Mouse (Mus musculus) frontal cortex, postnatal 36 days (tissue): Measurements from ENCODE around the gene Zfp280d.
A peak's percentile ranks its signal among the peaks of the same experiment; 100 is the strongest.

Experiments used
- DNase-seq, 2 experiments: peaks; one replicate each; pipeline ENCODE4 v3.0.0; 2022; ENCODE audit warnings: low spot score in 2 of 2

The Zfp280d gene

DNA sequence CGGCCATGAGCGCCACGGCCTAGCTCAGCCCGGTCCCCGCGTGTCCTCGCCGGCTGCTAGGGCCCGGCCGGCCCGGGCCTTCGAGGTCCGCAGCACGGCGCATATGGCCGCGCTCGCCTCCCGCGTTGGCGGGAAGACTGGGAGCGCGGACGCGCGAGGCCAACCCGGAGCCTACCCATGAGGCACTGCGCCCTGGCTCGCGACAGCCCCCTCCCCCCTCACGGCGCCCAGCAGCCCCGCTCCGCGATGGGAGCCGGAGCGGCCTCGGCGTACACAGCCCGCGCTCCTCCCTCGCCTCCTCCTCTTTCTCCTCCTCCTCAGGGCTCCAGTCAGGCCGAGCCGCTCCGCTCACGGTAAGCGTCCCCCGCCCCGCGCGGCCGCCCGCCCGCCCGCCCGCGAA lies at the start of gene Zfp280d:
TSS of gene Zfp280d (plus strand) at position 184 of the 400 bp plus-strand sequence.
- peak; percentile 86 to 88 for DNase-seq

DNA sequence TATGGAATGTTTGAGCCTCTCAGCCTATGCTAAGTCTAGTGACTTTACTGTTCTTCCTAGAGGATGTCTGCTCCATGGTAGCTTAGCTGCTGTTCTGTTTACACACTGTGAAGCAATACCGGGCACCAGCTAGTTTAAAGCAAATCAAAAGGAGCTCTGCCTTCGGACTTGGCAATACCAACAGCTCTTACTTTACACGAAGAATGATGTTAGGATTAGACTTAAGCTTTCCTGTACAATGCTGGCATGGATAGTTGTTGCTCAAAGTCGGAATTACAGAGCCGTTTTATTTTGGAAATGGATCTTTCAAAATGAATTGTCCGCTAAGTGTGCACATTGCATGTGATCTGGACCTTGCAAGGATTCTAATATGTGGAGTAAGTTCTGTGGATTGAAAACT lies 48.1 kb upstream of the Zfp280d start:
- no peak for DNase-seq

DNA sequence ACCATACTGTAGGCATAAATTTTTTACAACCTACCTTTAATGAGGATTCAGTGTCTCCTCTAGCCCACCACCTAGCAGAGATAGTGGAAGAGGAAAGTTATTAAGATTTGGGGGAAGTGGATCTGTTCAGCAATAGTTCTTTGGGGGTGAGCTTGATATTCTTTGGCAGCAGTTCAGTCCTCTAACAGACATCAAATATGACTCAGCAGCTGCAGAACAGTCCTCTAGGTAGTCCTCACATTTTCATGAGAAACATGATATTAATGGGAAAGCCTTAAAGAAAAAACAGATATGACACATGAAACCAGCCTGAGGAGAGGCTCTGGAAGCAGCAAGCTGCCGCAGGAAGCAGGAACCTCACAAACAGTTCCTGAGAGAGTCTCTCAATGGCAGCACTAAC lies 22.0 kb upstream of the Zfp280d start:
- no peak for DNase-seq

DNA sequence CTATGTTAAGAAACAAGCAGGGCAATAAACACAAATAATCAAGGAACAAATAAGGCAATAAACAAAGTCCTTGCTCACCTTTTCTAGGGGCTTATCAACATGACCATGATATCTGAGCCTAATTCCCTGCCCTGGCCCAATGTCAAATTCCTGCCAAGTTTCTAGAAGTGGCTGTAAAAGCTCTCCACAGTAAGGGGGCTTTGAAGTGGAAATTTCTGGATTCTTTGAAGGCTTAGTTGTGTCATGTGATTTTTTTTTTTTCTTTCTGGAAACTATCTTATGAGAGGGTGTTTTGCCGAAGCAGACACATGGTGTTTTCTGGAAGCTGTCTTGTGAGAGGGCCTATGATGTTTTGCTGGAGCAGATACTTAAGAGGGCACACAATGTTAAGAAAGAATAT lies 19.4 kb upstream of the Zfp280d start:
- DNase-seq: no peak

DNA sequence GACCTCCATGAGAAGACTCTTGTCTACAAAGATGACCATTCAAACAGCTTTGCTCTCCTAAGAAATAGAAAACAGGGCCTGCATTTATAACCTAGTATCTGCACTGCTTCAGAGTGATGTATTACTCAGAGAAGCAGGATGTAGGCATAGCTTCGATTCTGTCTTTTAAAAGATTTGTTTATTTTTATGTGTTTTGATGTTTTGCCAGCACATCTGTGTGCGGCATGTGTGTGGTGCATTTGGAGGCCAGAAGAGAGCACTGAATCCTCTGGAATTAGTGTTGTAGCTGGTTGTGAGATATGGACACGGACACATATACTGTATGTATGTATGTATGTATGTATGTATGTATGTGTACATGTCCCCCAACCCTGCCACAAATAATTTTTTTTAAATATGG lies 18.0 kb upstream of the Zfp280d start:
- no peak for DNase-seq

DNA sequence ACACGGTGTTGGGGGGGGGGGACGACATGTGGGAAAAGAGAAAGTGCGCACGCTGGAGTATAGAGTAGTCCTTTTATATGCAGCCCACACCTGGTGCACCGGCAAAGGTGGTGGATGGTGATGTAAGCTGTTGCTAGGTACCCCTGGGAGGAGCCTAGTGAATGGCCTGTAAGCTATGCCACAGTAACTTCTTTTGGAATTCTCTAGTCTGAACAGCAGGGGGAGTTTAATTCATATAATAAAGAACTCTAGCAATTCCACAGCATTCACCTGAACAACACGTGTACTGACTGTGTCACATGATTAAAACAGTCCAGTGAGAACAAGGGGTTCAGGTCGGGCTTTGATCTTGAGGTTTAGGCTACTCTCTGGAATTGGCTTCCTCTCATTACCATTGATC lies 14.3 kb upstream of the Zfp280d start:
- no peak for DNase-seq

DNA sequence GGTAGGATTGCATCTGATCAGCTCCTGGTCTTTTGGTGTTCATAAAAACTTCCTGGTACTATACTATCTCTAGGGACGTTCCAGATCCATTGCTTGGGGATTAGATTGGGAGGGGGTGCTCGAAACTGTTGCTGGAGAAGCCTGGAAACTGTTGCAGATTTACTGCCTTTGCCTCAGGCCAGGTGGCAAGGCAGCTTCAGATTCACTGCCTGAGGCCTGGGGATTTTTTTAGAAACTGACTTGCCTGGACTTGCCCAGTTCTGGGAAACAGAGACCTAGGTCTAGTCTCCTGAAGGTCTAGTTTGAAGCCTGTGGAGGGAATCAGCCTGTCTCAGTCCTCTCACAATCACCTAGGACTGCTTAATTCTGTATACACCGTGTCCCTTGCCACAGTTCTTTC lies 9.8 kb upstream of the Zfp280d start:
- no peak for DNase-seq

DNA sequence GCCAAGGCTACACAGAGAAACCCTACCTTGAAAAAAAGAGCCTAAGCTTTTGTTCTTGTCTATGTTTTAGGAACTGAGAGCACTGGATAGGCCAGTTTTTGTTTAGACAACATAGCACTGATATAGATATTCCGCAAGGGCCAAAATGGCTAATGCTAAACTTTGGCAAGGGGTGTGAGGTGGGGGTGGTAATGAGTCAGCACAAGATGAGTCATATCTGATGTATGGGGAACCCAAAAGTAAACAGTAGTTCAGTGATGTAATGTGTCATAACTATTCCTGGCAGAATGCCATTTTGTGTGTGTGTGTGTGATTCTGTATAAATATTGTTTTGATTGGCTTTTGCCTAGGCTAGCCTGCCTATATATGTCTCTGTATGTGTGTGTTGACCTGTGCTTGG lies 4.5 kb upstream of the Zfp280d start:
- peak in 1 of 2 experiments; percentile 6 for DNase-seq

DNA sequence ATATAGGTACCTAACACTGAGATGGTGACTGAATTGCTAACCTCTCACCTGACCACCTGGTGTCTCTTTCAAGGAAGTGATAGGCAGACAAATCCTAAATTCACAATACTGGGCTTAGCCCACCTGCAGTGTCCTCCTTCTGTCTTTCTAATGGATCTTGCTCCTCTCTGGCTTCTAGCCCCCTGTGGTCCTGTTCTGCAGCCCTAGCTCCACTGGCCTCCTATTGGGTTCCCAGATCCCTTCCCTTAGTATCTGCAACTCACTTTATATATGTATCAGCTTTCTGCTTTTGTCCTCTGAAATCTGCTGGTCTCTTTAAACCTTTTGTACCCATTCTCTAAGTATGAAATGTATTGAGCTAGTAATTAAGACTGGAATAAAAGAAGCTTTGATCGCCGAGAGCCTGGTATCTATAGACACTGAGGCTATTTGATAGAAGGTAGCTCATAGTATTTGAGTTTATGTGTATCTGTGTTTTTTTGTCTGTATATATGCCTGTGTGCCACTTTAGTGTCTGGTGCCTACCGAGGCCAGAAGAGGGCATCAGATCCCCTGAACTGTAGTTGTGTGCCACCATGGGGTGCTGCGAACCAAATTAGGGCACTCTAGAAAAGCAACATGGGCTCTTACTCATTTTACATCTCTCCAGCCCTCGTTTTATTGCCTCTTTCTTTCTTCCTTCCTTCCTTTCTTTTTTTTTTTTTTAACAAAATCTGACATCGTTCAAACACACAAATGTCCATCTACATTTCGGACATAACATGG lies 832 bp upstream of the Zfp280d start:
- no peak for DNase-seq

DNA sequence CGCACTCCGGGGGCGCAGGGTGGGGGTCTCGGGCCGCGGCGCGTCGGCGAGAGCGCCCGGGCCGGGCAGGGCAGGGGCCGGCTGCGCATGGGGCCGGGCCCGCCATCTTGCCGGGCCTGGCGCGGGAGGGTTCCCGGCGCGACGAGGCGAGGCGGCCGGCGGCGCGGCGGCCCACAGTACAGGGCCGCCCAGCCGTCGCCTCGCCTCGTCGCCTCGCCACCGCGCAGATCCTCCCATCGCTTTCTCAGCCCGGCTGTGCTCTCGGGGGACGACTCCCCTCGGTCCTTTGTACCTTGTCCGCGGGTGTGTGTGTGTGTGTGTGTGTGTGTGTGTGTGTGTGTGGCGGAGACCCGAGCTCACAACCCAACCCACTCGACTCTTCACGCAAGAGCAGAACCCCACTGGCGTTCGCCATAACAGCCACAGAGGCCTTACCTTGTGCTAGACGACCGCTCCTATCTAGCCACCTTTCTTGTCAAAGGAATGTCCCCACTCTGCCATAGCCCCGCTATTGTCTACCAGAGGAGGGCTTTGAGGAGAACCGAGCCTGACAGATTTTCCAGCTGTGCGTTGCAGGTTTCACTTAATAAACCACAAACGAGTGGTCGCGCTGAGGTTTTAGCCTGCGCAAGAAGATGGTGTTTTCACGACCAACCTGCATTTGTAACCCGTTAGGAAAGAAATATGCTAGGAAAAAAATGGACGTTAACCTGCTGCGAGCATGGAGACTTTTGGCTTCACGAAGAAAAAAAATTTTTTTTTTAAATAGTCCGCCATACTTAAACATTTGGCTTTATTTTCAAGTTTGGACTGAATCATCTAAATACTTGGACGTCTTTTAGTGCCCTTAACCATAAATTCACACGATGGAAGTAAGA lies 680 bp downstream of the Zfp280d start:
- DNase-seq: peak; percentile 45 to 51

DNA sequence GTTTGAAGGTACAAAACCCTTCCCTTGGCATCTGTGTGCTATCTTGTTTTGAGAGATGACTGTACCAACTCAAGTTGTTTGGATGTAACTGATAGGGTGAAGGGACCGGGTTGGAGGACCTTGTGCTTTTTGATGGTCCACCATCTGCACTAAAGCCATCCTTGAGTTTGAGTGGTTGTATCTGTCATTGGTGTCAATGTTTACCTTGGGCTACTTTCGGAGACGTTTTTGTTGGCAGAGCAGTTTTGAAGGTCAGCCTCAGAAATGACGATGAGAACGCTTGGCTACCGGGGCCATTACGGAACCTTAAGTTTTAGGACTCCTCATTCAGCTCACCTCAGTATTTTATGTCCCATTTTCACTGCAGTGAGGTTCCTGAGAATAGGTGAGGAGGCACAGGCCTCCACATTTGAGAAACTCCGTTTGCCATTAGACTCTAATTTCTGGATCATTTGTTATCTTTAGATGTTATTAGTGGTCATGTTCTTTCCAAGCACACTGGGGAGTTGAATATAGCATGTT lies 1.4 kb downstream of the Zfp280d start:
- peak in 1 of 2 experiments; percentile 12 for DNase-seq

DNA sequence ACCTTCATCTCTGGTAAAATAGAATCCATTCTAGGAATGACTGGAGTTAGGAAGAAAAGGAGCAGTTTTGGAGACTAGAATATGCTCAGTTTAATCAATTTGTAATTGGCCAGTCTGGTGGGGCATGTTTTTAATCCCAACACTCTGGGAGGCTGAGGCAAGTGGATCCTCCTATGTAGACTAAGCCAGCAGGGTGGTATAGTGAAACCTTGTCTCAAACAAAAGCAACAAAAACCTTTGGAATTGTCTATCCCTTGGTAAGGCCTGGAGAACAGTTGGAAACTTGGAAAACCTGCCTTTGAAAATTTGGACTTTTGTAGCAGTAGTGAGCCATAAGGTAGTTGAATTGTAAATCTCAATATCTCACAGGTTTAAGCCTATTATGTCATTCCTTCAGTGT lies 2.3 kb downstream of the Zfp280d start:
- no peak for DNase-seq

DNA sequence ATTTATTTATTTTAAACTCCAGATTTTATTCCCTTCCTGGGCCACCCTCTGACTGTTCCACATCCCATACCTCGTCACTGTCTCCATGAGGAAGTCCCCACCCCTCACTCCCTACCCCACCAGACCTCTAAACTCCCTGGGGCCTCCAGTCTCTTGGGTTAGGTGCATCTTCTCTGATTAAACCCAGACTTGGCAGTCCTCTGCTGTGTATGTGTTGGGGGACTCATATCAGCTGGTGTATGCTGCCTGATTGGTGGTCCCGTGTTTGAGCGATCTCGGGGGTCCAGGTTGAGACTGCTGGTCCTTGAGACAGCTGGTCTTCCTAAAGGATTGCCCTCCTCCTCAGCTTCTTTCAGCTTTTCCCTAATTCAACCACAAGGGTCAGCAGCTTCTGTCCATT lies 5.3 kb downstream of the Zfp280d start:
- DNase-seq: no peak

DNA sequence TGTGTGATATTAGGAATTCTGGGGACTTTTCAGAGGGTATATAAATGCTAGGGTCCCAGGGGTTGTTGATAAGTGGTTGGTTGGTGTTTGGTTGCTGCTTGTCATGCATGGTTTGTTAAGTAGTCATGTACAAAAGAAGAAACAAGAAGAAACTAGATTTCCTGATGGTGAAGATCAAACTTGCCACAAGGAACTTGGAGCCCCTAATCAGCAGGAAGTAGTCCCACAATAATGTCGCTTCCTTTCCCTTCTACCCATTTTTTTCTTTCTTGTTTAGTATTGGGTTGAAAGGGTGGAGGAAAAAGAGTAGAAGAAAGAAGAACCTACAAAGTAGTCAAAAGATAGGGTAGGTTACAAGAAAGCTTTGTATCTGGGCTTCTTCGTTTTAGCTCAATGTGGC lies 13.0 kb downstream of the Zfp280d start:
- DNase-seq: no peak

DNA sequence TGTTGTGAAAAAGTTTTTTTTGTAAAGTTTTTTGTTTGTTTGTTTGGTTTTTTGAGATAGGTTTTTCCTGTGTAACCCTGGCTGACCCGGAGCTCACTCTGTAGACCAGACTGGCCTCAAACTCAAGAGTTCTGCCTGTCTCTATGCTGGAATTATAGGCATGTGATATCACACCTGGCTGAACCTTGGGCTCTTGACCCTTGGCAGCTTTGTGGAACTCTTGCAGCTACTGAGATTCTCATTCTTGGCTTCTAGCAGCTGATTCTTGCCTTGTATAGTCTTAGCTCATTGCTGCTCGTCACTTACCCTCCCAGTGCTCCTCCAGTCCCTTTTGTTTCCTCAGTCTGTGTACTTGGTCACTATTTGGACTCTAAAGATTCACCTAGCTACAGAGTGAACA lies 13.6 kb downstream of the Zfp280d start:
- no peak for DNase-seq

DNA sequence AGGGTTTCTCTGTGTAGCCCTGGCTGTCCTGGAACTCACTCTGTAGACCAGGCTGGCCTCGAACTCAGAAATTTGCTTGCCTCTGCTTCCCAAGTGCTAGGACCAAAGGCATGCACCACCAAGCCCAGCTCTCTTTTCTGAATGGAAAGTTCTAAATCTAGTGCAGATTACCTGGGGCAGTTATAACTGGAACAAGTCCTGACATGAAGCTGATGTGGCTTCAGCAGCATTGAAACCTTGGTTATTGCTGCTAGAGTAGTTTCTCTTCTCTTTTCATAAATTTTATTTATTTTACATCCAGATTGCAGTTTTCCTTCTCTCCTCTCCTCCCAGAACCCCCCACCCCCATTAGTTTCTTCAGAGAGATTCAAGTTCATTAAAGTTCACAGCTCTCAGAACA lies 14.4 kb downstream of the Zfp280d start:
- no peak for DNase-seq

DNA sequence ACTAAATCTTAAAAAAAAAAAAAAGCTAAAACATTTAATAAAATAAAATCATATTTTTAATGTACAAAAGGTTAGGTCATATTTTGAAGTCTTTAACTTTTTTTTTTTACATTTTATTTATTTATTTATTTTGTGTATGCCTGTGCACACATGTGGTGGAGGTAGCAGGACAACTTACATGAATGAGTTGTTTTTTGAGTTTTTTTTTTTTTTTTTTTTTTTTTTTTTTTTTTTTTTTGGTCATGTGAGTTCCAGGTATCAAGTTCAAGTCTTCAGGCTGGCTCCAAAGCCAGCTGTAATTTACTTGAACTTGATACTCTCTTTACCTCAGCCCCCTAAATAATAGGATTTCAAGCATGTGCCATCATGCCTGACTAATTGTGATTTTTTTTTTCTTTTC lies 19.4 kb downstream of the Zfp280d start:
- DNase-seq: no peak

DNA sequence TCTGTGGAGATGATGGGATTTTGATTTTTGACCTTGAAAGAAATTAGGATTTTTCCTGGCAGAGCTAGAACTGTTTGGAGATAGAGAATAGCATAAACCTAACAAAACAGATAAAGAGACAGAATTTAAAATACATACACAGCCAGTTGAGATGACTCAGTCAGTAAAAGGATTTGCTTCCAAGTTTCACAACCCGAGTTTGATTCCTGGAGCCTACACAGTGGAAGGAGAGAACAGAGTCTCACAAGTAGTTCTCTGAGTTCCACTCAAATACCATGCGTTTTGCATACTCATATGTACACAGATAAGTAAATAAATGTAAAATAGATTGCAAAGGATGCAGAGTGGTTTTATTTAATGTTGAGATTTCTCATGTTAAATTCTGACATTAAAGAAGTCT lies 35.1 kb downstream of the Zfp280d start:
- DNase-seq: no peak

DNA sequence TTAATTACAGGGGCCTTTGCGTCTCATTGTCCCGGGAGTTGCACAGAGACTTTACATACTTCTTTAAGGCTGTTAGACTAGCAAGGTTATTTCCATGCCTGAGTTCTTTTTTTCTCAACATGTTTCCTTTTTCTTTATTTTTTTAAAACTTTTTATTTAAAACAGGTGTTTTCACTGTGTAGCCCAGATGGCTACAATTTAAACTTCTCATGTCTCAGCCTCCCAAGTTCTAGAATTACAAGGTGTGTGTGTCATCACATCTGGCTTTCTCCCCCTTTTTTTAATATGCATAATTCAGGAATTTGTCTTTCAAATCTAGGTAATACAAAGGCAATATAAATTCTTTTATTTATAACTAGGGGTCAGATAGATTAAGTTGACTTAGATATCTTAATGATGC lies 58.6 kb downstream of the Zfp280d start:
- DNase-seq: no peak

DNA sequence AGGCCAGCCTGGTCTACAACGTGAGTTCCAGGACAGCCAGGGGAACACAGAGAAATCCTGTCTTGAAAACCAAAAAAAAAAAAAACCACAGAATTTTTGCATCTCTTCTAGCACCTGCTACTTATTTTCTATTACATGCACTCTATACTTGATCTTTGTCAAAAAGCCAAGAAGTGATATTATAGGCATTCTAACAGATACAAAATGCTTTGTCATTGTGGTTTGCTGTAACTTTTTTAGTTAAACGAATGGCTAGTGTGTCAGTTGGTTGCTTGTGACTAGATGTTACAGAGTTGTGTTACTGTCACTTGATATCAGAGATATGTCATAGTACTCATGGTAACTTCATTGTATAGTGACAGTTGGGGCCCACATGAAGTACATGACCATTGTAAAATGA lies 61.4 kb downstream of the Zfp280d start:
- DNase-seq: no peak

DNA sequence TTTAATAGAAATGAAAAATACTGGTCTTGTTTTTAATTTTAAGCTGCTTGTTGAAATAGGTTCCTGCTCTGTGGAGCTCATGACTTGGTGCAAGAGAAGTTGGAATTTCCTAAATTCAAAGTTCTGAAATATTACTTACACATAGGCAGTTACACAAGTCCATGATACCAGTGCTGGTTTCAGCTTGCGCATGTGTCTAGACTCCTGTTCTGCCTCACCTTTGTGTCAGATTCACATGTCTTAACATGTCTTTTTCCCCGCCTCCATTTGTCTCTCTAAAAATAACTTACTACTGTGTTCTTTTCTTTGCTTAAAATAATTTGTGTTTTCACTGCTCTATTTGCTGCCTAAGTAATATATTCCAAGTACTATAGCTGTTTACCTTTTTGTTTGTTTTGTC lies 64.5 kb downstream of the Zfp280d start:
- DNase-seq: no peak

DNA sequence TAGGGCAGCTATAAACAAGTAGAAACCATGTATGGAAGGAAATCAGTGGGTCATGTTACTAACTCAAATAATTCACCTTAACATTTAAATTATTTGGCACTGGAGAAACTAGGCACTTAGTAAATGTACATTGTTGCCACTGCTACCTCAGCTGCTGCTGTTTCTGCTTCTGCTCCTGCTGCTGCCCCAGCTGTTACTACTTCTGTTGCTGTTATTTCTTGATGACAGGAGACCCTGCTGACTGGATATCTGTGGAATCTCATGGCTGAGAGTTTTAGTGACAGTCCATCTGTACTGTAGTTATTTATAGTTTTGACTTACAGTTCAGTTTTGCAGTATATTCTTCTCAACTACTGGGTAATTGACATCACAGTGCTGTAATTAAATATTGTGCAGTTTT lies 69.2 kb downstream of the Zfp280d start:
- DNase-seq: no peak

DNA sequence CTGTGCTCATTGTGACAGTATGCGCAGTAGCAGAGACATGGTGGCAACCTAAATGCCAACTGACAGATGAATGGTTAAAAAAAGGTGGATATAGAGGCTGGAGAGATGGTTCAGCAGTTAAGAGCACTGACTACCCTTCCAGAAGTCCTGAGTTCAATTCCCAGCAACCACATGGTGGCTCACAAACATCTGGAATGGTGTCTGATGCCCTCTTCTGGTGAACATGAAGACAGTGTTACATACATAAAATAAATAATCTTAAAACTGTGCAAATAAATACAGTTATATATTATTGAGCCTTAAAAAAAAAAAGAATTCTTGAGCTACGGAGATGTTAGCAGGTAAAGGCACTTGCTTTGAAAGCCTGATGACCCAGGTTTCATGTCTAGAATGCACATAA lies 97.7 kb downstream of the Zfp280d start:
- DNase-seq: no peak
